Mouse (Mus musculus) right cerebral cortex, adult 18-20 months (tissue): ENCODE results near the gene Tmem45b.

Experiments
- DNase-seq: peaks from one replicate; pipeline ENCODE4 v3.0.0; 2022; ENCODE audit warnings: mixed read lengths

Tmem45b gene

DNA sequence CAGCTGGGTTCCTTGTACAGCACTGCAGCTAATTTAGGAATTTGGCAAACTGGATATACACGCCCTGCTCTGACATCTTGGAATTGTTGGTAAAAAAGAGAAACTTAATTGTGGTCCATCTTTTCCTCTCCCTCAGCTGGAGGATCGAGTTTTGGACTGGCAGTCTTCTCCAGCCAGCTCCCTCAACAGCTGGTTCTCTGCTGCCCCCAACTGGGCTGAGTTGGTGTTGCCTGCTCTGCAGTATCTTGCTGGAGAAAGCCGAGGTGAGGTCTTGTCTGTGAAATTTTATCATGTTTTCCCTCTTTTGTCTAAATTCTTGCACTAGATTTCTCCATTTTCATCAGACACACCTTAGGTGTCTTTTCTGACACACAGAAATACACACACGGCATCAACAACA is 63.8 kb downstream of the Tmem45b start:
- peak; percentile 71 for DNase-seq

DNA sequence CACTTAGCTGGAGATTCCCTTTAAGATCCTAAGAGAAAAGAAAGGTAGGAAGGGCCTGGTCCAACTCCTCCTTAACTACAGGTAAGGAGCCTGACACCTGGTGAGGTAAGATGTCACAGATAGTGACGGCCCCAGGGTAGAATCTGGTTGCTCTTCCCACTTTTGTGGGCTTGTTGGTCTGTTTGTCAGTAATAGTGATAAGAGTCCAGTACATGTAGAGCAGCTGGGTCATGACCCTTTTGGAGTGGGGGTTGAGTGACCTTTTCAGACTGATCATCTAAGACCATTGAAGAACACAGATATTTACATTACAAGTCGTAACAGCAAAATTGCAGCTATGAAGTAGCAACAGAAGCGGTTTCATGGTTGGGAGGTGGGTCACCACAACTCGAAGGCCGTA is 77.1 kb downstream of the Tmem45b start:
- DNase-seq = no peak

GRCm38 (mm10) chr9:31386368-31387180 is 77.7 kb downstream of the Tmem45b start:
- no peak for DNase-seq

DNA sequence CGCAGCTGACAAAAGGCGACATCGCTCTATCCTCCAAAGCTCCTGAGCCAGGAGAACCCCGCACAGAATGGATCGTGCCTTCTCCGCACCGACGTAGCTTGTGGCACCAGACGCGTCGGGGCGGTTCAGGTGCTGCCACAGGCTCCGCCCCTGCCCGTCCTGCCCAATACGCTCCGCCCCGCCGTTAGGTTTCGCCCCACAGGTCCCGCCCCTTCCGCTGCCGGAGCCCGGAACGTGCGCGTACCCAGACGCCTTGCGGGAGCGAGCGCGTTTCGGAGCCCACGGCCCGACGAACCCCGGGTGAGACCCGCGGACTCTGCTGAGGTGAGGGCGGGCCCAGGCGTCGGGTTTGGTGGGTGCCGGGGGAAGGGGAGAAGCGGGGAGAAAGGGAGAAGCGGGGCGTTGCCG is 78.3 kb downstream of the Tmem45b start, which contains the start of gene Nfrkb:
TSS of gene Nfrkb (plus strand) at position 246 of the 408 bp plus-strand sequence.
- peak; percentile 96 for DNase-seq

DNA sequence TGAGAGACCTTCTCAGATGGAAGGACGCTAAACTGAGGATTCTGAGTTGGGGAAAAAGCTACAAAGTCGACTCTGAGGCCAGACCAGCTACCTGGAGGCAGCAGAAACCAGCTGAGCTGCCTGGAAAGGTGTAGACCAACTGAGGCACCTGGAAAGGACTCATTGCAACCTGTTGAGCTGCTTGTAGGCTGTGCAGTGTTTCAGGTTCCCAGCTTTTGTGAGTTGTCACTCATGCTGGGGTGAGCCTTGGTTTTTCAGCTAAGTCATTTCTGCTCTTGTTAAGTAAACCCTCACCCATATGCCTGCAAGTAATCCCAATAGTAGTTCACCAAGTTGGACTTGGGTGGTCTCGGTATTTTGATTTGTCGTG is 78.8 kb downstream of the Tmem45b start:
- no peak for DNase-seq

- DNase-seq = no peak
Measured at GRCm38 (mm10) chr9:31384786-31385499, 79.3 kb downstream of the Tmem45b start.

DNA sequence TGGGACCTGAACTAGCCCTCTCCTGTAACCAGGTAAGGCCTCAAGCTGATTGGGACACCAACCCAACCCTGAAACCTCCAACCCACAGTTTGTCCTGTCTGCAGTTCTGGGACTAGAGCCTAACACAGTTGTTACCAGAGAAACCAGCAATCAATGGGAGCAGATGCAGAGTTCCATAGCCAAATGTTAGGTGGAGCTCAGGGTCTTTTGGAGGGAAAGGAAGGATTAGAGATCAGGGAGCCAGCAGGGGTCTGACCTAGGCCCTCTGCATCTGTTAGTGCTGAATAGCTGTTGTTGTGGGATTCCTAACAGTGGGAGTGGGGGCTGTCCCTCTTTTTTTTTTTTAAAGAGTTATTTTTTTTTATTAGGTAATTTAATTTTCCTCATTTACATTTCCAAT is 87.6 kb downstream of the Tmem45b start:
- DNase-seq = no peak
